Mouse (Mus musculus): ENCODE data around the gene Dync1i2.

- TF ChIP-seq POLR2A (IDR thresholded peaks at IDR 0.05; ENCODE audit: low read depth, low read length) (no peak), CTCF (IDR thresholded peaks at IDR 0.05; ENCODE audit: borderline replicate concordance, insufficient read depth, low read length) (no peak)
These were observed 90.7 kb downstream of the Dync1i2 start for GRCm38 (mm10) chr2:71302156-71302663.
